Mouse (Mus musculus) layer of hippocampus, postnatal 25 days (tissue): ENCODE results near the gene Klk1b8. TPM values are rescaled to one million over a fixed set of nuclear protein-coding genes. Genes with fewer than 3 reads are reported as not detected.
"Not testable (repeated sequence)": the region's sequence is repeated elsewhere in the genome, so short reads cannot be mapped to it uniquely, and the experiment has no call there.

Source experiments
- DNase-seq, 2 experiments: peaks; one replicate each; pipeline ENCODE4 v3.0.0; 2022; ENCODE audit warnings: mixed read lengths in 2 of 2, low spot score in 1 of 2; ENCODE audit errors: extremely low spot score in 1 of 2
- total RNA-seq, 2 experiments: library from RNA; stranded (reverse); gene quantifications; 2 replicates each; pipeline ENCODE4 v1.2.3; 2021

The Klk1b8 gene
- total RNA-seq, 2 experiments from 2014 or later, result not detected

DNA sequence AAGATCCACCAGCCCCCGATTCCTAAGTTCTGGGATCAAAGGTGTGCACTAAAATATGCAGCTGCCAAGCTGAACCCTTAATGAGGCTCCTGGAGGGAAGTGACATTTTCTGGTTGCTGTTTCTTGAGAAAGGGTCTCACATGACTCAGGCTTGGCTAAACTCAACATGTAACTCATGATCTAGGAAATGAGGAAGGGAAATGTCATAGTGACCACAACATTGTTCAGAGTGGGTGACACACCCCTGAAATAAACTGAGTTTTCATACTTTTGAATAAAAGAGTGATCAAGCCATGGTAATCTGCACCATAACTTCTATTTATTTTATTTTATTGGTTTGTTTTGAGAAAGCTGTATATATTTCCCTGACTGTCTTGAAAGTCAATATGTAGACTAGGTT is 44.4 kb downstream of the Klk1b8 start:
- not testable (repeated sequence) for DNase-seq

DNA sequence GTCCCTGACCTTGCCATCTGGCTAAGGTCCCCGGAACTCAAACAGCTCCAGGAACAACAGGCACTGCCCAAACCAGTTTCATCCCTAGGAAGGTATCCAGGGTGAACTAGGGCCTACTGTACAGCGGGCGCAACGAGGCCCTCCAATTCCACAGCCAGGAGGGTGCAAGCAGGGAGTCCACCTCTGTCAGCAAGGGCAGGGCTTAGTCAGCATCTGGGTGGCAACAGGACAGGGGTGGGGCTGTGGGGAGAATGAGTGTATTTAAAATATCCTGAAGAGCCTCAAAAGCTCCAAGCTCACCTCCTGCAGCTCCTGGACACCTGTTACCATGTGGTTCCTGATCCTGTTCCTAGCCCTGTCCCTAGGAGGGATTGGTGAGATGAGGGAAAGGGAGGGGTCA is 45.1 kb downstream of the Klk1b8 start, which contains the start of gene Klk1b11:
TSS of gene Klk1b11 (plus strand) at position 301 of the 400 bp plus-strand sequence.
- DNase-seq, result not testable (repeated sequence)

Other genes starting within 250 kb of the Klk1b8 start
- gene Klk13, start 238.1 kb upstream of the Klk1b8 start, total RNA-seq, result not detected
- not detected for gene Klk12, start 181.8 kb upstream of the Klk1b8 start, total RNA-seq
- not detected for gene Klk11, start 176.1 kb upstream of the Klk1b8 start, total RNA-seq
- gene Klk10, start 169.6 kb upstream of the Klk1b8 start, total RNA-seq, result 1 to 10 TPM in 1 of 2 experiments, under 1 TPM in 1; 0.39 to 1.4 TPM
- gene Klk9, start 158.8 kb upstream of the Klk1b8 start, total RNA-seq, result under 1 TPM in 1 of 2 experiments, not detected in 1; 0.23 TPM
- gene Klk8, start 153.1 kb upstream of the Klk1b8 start, total RNA-seq, result 10 to 100 TPM; 25.8 to 26.0 TPM
- gene Klk7, start 139.4 kb upstream of the Klk1b8 start, total RNA-seq, result under 1 TPM; 0.26 to 0.54 TPM
- gene Klk6, start 126.2 kb upstream of the Klk1b8 start, total RNA-seq, result not detected
- not detected for gene Klk5, start 108.7 kb upstream of the Klk1b8 start, total RNA-seq
- not detected for gene Klk4, start 69.5 kb upstream of the Klk1b8 start, total RNA-seq
- gene Klk15, start 16.9 kb upstream of the Klk1b8 start, total RNA-seq, result not detected
- gene Klk1b1, start 16.1 kb downstream of the Klk1b8 start, total RNA-seq, result not detected
- gene Klk1b9, start 25.4 kb downstream of the Klk1b8 start, total RNA-seq, result not detected
- gene Klk1b11, start 45.2 kb downstream of the Klk1b8 start, total RNA-seq, result not detected
- not detected for gene Klk1b26, start 61.5 kb downstream of the Klk1b8 start, total RNA-seq
- gene Klk1b27, start 101.6 kb downstream of the Klk1b8 start, total RNA-seq, result not detected
- gene Klk1b21, start 151.7 kb downstream of the Klk1b8 start, total RNA-seq, result not detected
- not detected for gene Klk1b22, start 162.0 kb downstream of the Klk1b8 start, total RNA-seq
- gene Klk1b16, start 186.1 kb downstream of the Klk1b8 start, total RNA-seq, result not detected
- not detected for gene Klk1b24, start 237.6 kb downstream of the Klk1b8 start, total RNA-seq
- gene Klk1b3, start 247.5 kb downstream of the Klk1b8 start, total RNA-seq, result not detected